ENCODE assay signal across 8 mouse cellular contexts in the genomic region with DNA sequence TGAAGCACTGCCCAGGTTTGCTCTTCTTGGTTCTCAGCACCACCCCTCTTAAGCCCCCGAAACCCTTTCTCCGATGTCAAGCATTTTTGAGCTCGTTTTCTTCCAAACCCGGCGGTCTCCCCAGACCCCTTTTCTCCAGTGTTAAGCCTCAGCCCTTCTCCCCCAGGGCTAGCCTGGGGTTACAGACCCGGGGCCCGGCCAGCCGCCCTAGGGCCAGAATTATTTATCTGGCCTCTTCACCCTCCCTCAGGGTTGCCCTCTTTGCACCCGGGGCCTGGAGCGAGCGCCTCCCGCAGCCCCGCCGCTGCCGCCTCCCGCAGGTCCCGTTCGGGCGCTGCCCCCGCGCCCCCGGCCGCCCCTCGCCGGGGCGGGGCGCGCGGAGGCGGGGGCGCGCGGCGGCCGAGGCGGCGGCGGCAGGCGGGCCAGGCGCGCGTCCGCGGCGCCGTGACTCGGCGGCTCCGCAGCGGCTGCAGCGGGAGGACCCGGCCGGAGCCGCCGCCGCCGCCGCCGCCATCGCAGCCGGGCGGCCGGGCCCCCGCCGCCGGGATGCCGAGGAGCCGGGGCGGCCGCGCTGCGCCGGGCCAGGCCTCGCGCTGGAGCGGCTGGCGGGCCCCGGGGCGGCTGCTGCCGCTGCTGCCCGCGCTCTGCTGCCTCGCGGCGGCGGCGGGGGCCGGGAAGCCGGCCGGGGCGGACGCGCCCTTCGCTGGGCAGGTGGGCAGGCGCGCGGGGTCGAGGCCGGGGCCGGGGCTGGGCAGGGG. TPM values are rescaled to one million over a fixed set of nuclear protein-coding genes. Genes with fewer than 3 reads are reported as not detected.
DNase-seq lines count a peak whose midpoint lies in the region; ATAC-seq and TF ChIP-seq lines count a peak whose summit lies in the region.

Gene Mmp24 (plus strand): TSS at position 416 of the 758 bp plus-strand sequence.

- peaks cover 6% of the 10 kb centered on the region; the same call in 1 of the 2 replicates for H3K27me3 ChIP-seq in liver, adult 2 months (ENCODE audit: control insufficient read depth, insufficient read depth, low read length)
- peaks cover 57% of the 10 kb centered on the region for H3K27me3 ChIP-seq in embryonic facial prominence, embryonic 15.5 days
- H3K27me3 ChIP-seq in midbrain, embryonic 15.5 days (replicated peaks): peaks cover 7% of the 10 kb centered on the region

- H3K36me3 ChIP-seq in liver, adult 2 months (ENCODE audit: control insufficient read depth, insufficient read depth, low read length): no peaks in the 10 kb centered on the region
- H3K36me3 ChIP-seq in embryonic facial prominence, embryonic 15.5 days: no peaks in the 10 kb centered on the region
- H3K36me3 ChIP-seq in midbrain, embryonic 15.5 days (replicated peaks): no peaks in the 10 kb centered on the region

- H3K27ac ChIP-seq in liver, adult 2 months (replicated peaks; ENCODE audit: insufficient read depth, low read depth, low read length): no peak within 1 kb of the TSS
- no peak within 1 kb of the TSS for H3K27ac ChIP-seq in embryonic facial prominence, embryonic 15.5 days (replicated peaks)
- peak within 1 kb of the TSS; percentile 92 for H3K27ac ChIP-seq in midbrain, embryonic 15.5 days

- TF ChIP-seq CTCF in liver, adult 2 months (IDR thresholded peaks at IDR 0.05; ENCODE audit: low read depth, low read length): no peak

- peak within 1 kb of the TSS; percentile 17; the same call in 1 of the 2 replicates for H3K4me3 ChIP-seq in liver, adult 2 months (ENCODE audit: insufficient read depth, low read depth, low read length)
- H3K4me3 ChIP-seq in embryonic facial prominence, embryonic 15.5 days (replicated peaks): peak within 1 kb of the TSS; percentile 53
- H3K4me3 ChIP-seq in midbrain, embryonic 15.5 days: peak within 1 kb of the TSS; percentile 89

- 30% methylated on average over 95 of the region's 100 CpGs for WGBS in liver, adult 2 months
- 2% methylated on average over 66 of the region's 100 CpGs for WGBS in embryonic facial prominence, embryonic 15.5 days
- WGBS in midbrain, embryonic 15.5 days: 3% methylated on average over 34 of the region's 100 CpGs

- no peak for ATAC-seq in embryonic facial prominence, embryonic 15.5 days (ENCODE audit: insufficient number of reproducible peaks, low FRiP score, low TSS enrichment, low read depth)
- peak; percentile 5; the same call in 1 of the 2 replicates for ATAC-seq in midbrain, embryonic 15.5 days (replicated peaks)

- TF ChIP-seq POLR2A in liver, adult 2 months (IDR thresholded peaks at IDR 0.05; ENCODE audit: extremely low read depth, insufficient read depth, low read length): no peak

- H3K79me2 ChIP-seq in liver, adult 2 months (ENCODE audit: control insufficient read depth, insufficient read depth, low read length): no peaks in the 10 kb centered on the region

- DNase-seq in liver, adult 2 months (ENCODE audit: extremely low read depth, low read depth, low spot score): no peak
- DNase-seq in liver: no peak
- DNase-seq in layer of hippocampus, postnatal 10 days (ENCODE audit: low spot score in 2 of 2): peak in 1 of 2 experiments; percentile 29
- no peak for DNase-seq in spleen, postnatal 10 days (ENCODE audit: low spot score in 2 of 2)
- no peak for DNase-seq in right cerebral cortex, adult 18-20 months
- DNase-seq in thymus, postnatal 14 days: no peak

- H3K4me1 ChIP-seq in liver, adult 2 months (ENCODE audit: control insufficient read depth, insufficient read depth, low read length): no peaks in the 10 kb centered on the region
- H3K4me1 ChIP-seq in embryonic facial prominence, embryonic 15.5 days: peaks cover 10% of the 10 kb centered on the region; the same call in 1 of the 2 replicates
- H3K4me1 ChIP-seq in midbrain, embryonic 15.5 days: peaks cover 38% of the 10 kb centered on the region

- no peak within 1 kb of the TSS for H3K9ac ChIP-seq in liver, adult 2 months (ENCODE audit: low read depth, low read length)
- H3K9ac ChIP-seq in embryonic facial prominence, embryonic 15.5 days: no peak within 1 kb of the TSS
- H3K9ac ChIP-seq in midbrain, embryonic 15.5 days: peak within 1 kb of the TSS; percentile 94

- H3K9me3 ChIP-seq in embryonic facial prominence, embryonic 15.5 days (replicated peaks): no peaks in the 10 kb centered on the region
- no peaks in the 10 kb centered on the region for H3K9me3 ChIP-seq in midbrain, embryonic 15.5 days

- H3K4me2 ChIP-seq in embryonic facial prominence, embryonic 15.5 days (replicated peaks): peak within 1 kb of the TSS; percentile 97
- H3K4me2 ChIP-seq in midbrain, embryonic 15.5 days: peak within 1 kb of the TSS; percentile 63

RNA-seq across cellular contexts. Expression of gene Mmp24, which starts in this region (rescaled TPM):
- total RNA-seq in liver, adult 2 months (2014; rRNA removed): not detected in 2 replicates
- 0.02 and 0.05 TPM in 2 replicates for polyA plus RNA-seq in liver, adult 2 months (2012; rRNA removed)
- polyA plus RNA-seq in embryonic facial prominence, embryonic 15.5 days (2015; fragmentation: Nextera tagmentation; extraction: Ambion mirVana): 0.09 and 0.11 TPM in 2 replicates
- total RNA-seq in layer of hippocampus, postnatal 10 days (2021): 10 to 100 TPM; 64.1 to 67.5 TPM
- 19.3 and 21.6 TPM in 2 replicates for polyA plus RNA-seq in midbrain, embryonic 15.5 days (2015; fragmentation: Nextera tagmentation; extraction: Ambion mirVana)

Comparison
In these comparisons a context has a peak if more than half of its experiments do, and no peak if none do; other contexts are left out.
1. RNA of gene Mmp24 (total RNA-seq): 64.1 to 67.5 TPM in layer of hippocampus, postnatal 10 days; not detected in liver, adult 2 months; every median in the first group is over 10 times any median in the second.
2. RNA of gene Mmp24 (polyA plus RNA-seq): 19.3 to 21.6 TPM in midbrain, embryonic 15.5 days; 0.09 to 0.11 TPM in embryonic facial prominence, embryonic 15.5 days and 0.02 to 0.05 TPM in liver, adult 2 months; every median in the first group is over 10 times any median in the second.
3. H3K4me3 ChIP-seq: peak in every context shown above with its lines; median percentile 89 in midbrain, embryonic 15.5 days; 53 in embryonic facial prominence, embryonic 15.5 days; 17 in liver, adult 2 months.